Mouse (Mus musculus) thymus, postnatal 10 days (tissue): ENCODE data around the gene Scyl3.
A peak's percentile ranks its signal among the peaks of the same experiment; 100 is the strongest.

Experiments
- DNase-seq, 2 experiments: peaks; one replicate each; pipeline ENCODE4 v3.0.0; 2021; ENCODE audit warnings: low spot score in 2 of 2

The Scyl3 gene

DNA sequence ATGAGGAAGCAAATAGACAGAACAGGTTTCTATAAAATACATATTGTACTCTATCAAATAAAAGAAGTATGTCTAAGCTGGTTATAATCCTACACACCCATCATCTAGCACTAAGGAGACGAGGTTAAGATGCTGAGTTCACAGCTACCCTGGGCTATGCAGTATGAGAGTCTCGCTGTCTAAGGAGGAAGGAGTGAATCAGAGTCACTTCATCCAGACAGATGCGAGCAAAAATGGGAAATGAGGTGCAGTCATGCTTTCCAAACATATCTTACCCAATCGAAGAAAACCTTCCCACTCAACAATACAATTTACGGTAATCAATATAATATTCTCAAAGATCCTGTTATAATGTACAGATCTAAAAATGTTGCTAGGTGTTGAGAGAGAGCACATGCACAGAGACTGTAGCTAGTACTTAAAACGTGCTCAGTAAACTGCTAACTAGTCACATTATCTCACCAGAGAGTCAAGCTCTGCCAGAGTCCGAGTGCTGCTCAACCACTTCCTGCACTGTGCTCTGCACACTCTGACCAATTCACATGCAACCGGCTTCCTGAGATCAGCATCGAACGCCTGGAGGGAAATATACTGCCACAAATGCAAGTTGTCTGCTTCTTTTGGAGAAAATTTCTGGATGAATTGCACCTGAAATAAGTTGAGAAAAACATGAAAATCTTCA lies 35.2 kb downstream of the Scyl3 start:
- DNase-seq, result no peak

DNA sequence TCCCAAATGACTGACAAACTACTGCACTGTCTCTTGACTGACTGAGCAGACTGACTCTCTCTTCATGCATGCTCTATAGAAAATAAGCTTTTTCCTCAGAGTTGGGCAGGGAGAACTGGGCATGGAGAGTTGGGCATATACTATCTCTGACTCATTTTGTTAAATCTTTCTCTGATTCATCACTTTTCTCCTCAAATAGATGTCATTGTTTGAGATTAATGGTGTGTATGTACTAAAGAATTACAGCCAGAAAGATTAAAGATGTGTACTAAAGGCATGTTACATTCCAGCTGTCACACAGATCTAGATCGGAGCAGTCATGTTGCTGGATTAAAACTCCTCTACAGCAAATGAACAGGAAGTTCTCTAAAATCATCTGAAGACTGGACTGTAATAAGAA lies 45.6 kb downstream of the Scyl3 start:
- DNase-seq, result no peak

DNA sequence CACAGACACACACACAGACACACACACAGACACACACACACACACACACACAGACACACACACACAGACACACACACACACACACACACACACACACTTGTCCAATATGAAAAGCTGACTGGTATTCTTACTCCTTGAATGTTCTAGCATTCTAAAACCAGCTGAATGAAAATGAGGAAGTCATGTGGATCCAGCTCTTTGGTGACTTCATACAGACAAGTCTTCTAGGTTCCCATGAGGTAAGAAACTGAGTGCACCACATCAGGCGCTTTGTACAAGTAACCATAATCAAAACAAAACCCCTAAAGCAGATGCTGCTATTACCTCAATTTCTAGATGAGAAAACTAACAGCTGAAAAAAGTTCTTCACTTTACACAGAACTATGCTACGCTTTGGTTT lies 46.2 kb downstream of the Scyl3 start:
- DNase-seq, result no peak

DNA sequence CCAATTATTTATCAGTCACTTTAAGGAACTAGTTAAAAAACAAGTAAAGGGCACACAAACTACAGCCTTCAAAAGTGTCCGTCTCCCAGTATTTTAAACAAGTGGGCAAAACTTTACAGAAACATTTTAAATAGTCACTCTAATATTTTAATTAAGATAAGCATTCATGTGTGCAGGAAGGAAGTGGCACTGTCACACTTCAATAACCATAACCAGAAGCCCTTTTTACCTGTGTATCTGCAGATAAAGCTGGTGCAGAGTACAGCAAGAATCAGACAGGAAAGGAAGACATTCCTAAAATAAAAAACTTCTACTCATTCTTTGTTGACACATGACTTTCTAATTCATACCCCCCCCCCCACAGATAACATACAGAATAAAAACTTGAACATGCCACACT lies 47.6 kb downstream of the Scyl3 start:
- no peak for DNase-seq

DNA sequence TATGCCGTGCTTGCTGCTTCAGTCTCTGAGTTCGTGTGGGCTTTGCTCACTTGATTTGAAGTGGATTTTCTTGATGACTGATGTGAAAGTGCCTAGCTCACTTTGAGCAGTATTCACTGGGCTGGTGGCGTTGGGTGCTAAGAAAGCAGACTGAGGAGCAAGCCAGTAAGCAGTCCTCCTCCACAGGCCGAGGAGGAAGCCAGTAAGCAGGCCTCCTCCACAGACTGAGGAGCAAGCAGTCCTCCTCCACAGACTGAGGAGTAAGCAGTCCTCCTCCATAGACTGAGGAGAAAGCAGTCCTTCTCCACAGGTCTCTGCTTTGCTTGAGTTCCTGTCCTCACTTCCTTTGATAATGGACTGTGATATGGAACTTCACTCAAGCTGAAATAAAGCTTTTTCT lies 63.5 kb downstream of the Scyl3 start:
- no peak for DNase-seq

DNA sequence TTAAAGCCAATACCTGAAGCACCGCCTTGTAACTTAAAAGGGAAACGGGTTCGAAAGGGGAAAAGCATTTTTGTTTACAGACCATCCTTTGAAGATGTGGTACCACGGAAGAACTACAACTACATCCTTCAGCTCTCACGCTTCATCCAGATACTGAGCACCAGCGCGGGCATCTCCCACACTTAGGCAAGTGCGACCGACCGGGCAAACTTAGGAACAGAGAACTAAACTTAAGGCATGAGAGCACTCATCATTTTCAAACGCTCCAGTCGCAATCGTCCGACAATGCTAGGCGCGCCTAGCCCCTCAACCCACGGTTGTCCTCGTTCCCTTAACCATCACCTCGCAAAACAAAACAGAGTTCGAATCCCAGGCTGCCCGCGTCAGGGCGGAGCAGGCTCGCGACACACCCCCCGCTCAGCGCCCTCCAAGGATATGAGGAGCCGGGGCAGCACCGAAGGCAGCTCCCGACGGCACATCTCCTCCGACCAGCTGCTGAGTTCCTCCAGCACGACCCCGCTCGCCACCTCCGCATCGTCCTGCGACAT lies 65.3 kb downstream of the Scyl3 start:
- no peak for DNase-seq

DNA sequence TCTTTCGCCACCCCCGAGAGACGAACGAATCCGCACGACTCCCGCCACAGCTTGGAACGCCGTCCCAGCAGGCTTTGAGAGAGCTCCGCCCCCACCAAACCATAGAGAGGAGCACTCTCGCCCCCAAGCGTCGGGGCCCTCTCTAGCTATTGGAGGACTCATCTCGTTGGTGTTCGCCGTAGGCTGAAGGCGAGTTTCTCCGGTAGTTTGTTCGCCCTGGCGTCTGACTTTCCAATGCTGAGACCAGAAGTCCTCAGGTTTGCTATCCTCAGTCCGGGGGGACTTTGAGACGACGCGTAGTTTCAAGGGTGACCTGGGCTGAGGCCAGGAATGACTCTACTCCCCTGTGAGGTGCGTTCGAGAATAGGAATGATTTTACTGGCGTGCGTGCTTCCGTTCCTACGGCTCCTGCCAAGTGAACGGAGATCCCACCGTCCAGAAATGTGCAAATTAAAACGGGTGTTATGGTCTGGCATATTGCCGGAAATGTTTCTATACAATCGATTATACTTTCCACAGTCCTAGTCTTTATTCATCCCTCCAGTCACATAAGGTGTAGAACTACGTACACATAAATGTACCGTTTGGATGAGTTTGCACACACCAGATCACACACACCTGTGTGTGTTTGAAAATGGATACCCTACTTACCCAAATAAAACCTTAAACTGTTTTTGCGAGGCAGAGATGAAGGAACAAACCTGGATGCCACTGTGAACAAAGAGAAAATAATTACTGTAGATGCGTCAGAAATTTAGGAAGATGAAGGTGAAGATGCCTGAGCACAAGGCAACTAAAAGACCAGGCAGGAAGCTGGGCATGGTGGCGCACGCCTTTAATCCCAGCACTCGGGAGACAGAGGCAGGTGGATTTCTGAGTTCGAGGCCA lies 66.1 kb downstream of the Scyl3 start, which contains the start of the genes BC055324 and Mettl18:
Gene BC055324, minus strand, starts transcription at position 76 of the 888 bp plus-strand sequence.
Gene Mettl18, plus strand, starts transcription at position 169 of the 888 bp plus-strand sequence.
- peak; percentile 78 to 86 for DNase-seq

DNA sequence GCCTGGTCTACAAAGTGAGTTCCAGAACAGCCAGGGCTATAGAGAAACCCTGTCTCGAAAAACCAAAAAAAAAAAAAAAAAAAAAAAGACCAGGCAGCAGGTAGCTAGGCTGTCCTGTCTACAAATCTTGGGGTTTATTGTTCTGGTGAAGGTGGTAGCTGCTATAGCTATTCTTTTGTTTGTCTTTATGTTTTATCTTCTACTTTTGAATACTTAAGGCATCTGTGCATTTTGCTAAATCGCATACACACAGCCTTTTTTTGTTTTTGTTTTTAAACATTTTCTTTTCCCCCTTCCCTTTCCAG lies 66.7 kb downstream of the Scyl3 start:
- no peak for DNase-seq

DNA sequence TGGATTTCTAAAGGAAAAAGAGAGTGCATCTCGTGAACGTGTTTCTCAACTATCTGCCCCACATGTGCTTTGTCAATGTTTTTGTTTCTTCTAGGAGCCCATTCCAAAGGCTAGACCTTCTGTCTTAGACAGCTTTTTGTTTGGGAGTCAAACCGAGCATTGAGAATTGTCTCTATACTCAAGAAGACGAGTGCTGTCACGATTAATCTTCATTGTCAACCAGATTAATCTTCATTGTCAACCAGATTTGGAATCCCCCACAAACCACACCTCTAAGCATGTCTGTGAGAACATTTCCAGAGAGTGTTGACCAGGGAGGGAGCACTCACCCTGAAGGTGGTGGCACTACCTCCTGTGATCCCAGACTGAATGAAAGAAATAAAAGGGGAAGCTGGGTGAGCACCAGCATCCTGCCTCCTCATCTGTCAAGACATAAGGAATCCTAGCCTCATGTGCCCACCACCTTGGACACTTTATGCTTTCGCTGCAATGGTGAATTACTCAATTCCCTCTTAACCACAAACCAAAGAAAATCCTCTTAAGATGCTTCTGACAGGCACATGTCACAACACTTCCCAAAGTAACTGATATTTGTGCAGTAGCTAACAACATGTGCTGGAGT lies 73.0 kb downstream of the Scyl3 start:
- no peak for DNase-seq

DNA sequence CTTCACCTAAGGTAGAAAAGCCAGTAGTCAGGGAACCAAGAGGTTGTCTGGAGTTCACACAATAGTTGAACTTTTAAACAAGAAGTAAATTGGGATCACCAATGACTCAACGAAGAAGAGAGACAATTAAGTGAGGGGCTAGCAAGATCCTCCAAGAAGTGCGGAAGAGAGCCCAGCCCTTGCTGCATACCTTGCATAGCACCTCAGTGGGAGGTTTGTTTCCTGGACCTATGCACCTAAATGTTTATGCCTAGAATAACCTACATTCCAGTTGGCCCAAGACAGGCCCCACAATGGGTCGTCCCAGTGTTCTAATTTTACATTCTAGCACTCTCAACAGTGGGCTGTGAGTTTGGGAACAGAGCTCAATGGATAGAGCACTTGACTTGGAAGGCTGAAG lies 75.4 kb downstream of the Scyl3 start:
- no peak for DNase-seq
